Mouse (Mus musculus) liver, embryonic 14.5 days (tissue): ENCODE measurements at regions not wholly inside any gene's neighbourhood (a gene's known extent, or its start where the extent isn't known, plus 50 kb on each side); places are given as distances from the start of the nearest gene placed in this dataset.

Experiments used
- ATAC-seq: fragments of 200-750 bp; cut with Nextera tagmentation; 2 replicates; pipeline ENCODE4 v1.8.0; 2017; ENCODE audit warnings: moderate number of reproducible peaks, mild to moderate bottlenecking, moderate library complexity; ENCODE audit not compliant: insufficient read depth
- DNase-seq, 3 experiments: peaks; one replicate each; pipeline ENCODE4 v3.0.0-alpha.2; 2012 to 2013; ENCODE audit warnings: low read depth in 3 of 3, low spot score in 3 of 3
- H3K27ac ChIP-seq: fragments of 300-500 bp; sonication (generic); 2 replicates; pipeline ENCODE4 v1.5.1; 2014; ENCODE audit warnings: moderate library complexity, mild to moderate bottlenecking, control low read depth, inconsistent platforms
- H3K27me3 ChIP-seq: fragments of 300-500 bp; sonication (generic); 2 replicates; pipeline ENCODE4 v1.6.1; 2014; ENCODE audit warnings: mild to moderate bottlenecking, low read length, moderate library complexity; ENCODE audit not compliant: control insufficient read depth, insufficient read depth
- H3K36me3 ChIP-seq: fragments of 300-500 bp; sonication (generic); replicated peaks from 2 replicates; pipeline ENCODE4 v1.6.1; 2014; ENCODE audit warnings: low read depth; ENCODE audit not compliant: control insufficient read depth, insufficient read depth
- H3K4me1 ChIP-seq, 2 experiments: fragments of 200-500 bp in 1 of 2; fragments of 300-500 bp in 1 of 2; sonication (generic) in 1 of 2; replicated peaks; 2 replicates each; pipeline ENCODE4 v1.6.1; 2012 to 2014; ENCODE audit warnings: antibody characterized with exemption in 1 of 2, inconsistent platforms in 1 of 2, low read length in 1 of 2; ENCODE audit not compliant: control insufficient read depth in 2 of 2, insufficient read depth in 2 of 2
- H3K4me2 ChIP-seq: fragments of 300-500 bp; sonication (generic); 2 replicates; pipeline ENCODE4 v1.6.1; 2014; ENCODE audit warnings: low read depth, mild to moderate bottlenecking, control low read depth, moderate library complexity
- H3K4me3 ChIP-seq, 2 experiments: fragments of 200-500 bp in 1 of 2; fragments of 300-500 bp in 1 of 2; sonication (generic) in 1 of 2; 2 replicates each; pipeline ENCODE4 v1.5.1; 2012 to 2014; ENCODE audit warnings: low read depth in 2 of 2, low read length in 2 of 2, mild to moderate bottlenecking in 2 of 2, control low read depth in 1 of 2, inconsistent platforms in 1 of 2, moderate library complexity in 1 of 2; ENCODE audit not compliant: insufficient read depth in 1 of 2
- H3K9ac ChIP-seq: fragments of 300-500 bp; sonication (generic); replicated peaks from 2 replicates; pipeline ENCODE4 v1.6.1; 2014; ENCODE audit warnings: mild to moderate bottlenecking, control low read depth, moderate library complexity
- H3K9me3 ChIP-seq: fragments of 300-500 bp; sonication (generic); 2 replicates; pipeline ENCODE4 v1.6.1; 2016; ENCODE audit warnings: low read length, mixed read lengths; ENCODE audit not compliant: control insufficient read depth
- CTCF ChIP-seq: IDR thresholded peaks from 2 replicates; pipeline ENCODE4 v1.5.1; 2016; ENCODE audit warnings: antibody characterized with exemption, low read depth, control low read depth
- EP300 ChIP-seq: IDR thresholded peaks from 2 replicates; pipeline ENCODE4 v1.6.1; 2016; ENCODE audit warnings: antibody characterized with exemption, low read depth
- WGBS: fragments of 180-500 bp; shearing (Covaris S2); extraction: QIAGEN DNeasy Blood & Tissue Kit; methylation state at CpG from one replicate; pipeline ENCODE4 v1.1.7; 2014; ENCODE audit not compliant: insufficient replicate concordance; 5-methylcytosine and 5-hydroxymethylcytosine counted together

DNA sequence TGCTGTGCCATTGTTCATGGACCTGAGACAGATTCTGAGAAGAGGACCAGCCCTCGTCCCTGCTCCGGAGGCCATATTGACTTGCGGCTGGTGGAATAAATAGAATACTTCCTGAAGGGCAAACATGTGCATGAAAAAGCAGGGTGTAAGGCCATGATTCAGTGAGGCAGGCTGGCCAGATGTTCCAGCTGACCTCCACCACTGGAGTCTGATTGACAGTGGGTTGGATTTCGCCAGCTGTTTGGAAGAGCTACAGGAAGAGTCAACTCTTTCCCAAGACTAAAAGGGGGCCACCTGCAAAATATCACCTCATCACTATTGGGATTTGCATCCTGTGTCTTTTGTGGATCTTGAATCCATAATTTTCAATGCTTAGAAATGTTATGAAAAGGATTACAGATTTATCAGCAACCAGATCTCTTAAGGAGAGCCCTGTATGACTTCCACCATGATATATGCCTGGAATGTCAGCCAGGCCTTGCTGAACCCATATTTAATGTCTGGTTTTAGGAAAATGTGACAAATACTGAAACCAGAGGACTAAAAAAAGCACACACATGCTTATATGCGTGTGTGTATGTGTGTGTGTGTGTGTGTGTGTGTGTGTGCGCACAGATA lies 348.9 kb upstream of the Nrp1 start:
- H3K27ac ChIP-seq, result no peak overlapping the region
- no peaks in the 10 kb centered on the region for H3K36me3 ChIP-seq
- H3K4me3 ChIP-seq, result no peak overlapping the region
- H3K4me1 ChIP-seq, result no peaks in the 10 kb centered on the region
- no peak overlapping the region for H3K4me2 ChIP-seq
- DNase-seq, result no peak
- whole genome bisulfite sequencing, result 70% methylated on average over 6 of the region's 6 CpGs
- TF ChIP-seq EP300 (no peak), CTCF (no peak)
- H3K9ac ChIP-seq, result no peak overlapping the region
- no peaks in the 10 kb centered on the region for H3K27me3 ChIP-seq
- ATAC-seq, result no peak
- H3K9me3 ChIP-seq, result no peaks in the 10 kb centered on the region

DNA sequence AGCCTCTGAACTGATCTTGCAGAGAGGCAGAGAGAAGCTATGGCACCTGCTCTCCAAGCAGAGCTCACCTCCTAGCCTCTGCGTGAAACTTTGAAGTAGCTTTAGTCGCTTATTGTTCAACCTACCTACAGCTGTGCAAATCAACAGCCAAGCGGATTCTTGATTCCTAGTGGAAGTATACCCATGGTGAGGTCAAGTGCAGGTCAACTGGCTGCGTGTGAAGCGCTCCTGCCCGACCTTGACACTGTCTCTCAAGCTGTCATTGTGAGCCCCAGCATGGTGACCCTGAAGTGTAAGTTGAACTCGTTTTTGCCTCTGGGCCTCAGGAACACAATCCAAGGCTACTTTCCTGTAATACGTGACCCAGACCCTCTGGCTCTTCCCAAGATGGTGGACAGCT lies 341.2 kb upstream of the Nrp1 start:
- Histone ChIP-seq H3K9me3 (no peaks in the 10 kb centered on the region), H3K4me3 (no peak overlapping the region), H3K27ac (no peak overlapping the region), H3K4me1 (no peaks in the 10 kb centered on the region), H3K27me3 (no peaks in the 10 kb centered on the region), H3K36me3 (no peaks in the 10 kb centered on the region), H3K9ac (no peak overlapping the region), H3K4me2 (no peak overlapping the region)
- DNase-seq (no peak), ATAC-seq (no peak)
- no peak for TF ChIP-seq CTCF
- 61% methylated on average over 8 of the region's 8 CpGs for WGBS

DNA sequence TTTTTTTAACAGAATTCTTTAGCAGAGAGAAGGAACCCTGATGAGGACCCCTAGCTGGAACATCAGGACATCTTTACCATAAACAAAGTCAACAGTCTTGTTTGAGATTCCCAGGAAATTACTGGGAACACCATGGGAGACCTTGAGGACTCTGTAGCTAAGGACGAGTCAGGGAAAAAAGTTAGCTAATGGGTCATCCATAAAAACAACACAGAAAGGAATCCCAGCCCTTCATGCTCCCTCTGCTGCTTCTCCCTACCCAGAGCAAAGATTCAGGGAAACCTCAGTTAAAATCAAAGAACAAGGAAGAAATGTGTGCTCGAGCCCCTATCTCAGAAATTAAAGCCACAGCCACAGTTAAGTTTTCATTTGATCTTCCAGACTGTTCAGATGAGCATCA lies 334.7 kb upstream of the Nrp1 start:
- no peaks in the 10 kb centered on the region for H3K9me3 ChIP-seq
- no peak overlapping the region for H3K27ac ChIP-seq
- no peaks in the 10 kb centered on the region for H3K36me3 ChIP-seq
- no peak overlapping the region for H3K4me2 ChIP-seq
- no peak for TF ChIP-seq EP300
- TF ChIP-seq CTCF, result no peak
- 18% methylated on average over 2 of the region's 2 CpGs for WGBS
- H3K4me3 ChIP-seq, result no peak overlapping the region
- ATAC-seq (no peak), DNase-seq (no peak)
- H3K27me3 ChIP-seq, result no peaks in the 10 kb centered on the region
- no peaks in the 10 kb centered on the region for H3K4me1 ChIP-seq
- H3K9ac ChIP-seq, result no peak overlapping the region

- no peak overlapping the region for H3K9ac ChIP-seq
- DNase-seq, result no peak
- TF ChIP-seq CTCF (no peak), EP300 (no peak)
- ATAC-seq, result no peak
- 57% methylated on average over 1 of the region's 2 CpGs for WGBS
- no peak overlapping the region for H3K4me3 ChIP-seq
- no peaks in the 10 kb centered on the region for H3K9me3 ChIP-seq
- H3K4me1 ChIP-seq, result no peaks in the 10 kb centered on the region
- no peak overlapping the region for H3K27ac ChIP-seq
- no peaks in the 10 kb centered on the region for H3K36me3 ChIP-seq
- H3K4me2 ChIP-seq, result no peak overlapping the region
- no peaks in the 10 kb centered on the region for H3K27me3 ChIP-seq
Observed at GRCm38 (mm10) chr8:128024774-128025222, 333.6 kb upstream of the Nrp1 start.

- H3K9ac ChIP-seq, result no peak overlapping the region
- WGBS, result 41% methylated on average over 7 of the region's 7 CpGs
- no peak overlapping the region for H3K4me2 ChIP-seq
- ATAC-seq (no peak), DNase-seq (no peak)
- no peak overlapping the region for H3K4me3 ChIP-seq
- H3K27ac ChIP-seq, result no peak overlapping the region
- H3K4me1 ChIP-seq, result no peaks in the 10 kb centered on the region
- no peaks in the 10 kb centered on the region for H3K36me3 ChIP-seq
- no peak for TF ChIP-seq EP300
- no peak for TF ChIP-seq CTCF
- H3K27me3 ChIP-seq, result no peaks in the 10 kb centered on the region
- no peaks in the 10 kb centered on the region for H3K9me3 ChIP-seq
Observed at GRCm38 (mm10) chr8:128025251-128025856, 333.1 kb upstream of the Nrp1 start.
